Mouse (Mus musculus) limb, embryonic 14.5 days (tissue): ENCODE data around the gene Mei1. TPM values are rescaled to one million over a fixed set of nuclear protein-coding genes. Genes with fewer than 3 reads are reported as not detected.

Experiments used
- ATAC-seq: fragments of 200-750 bp; cut with Nextera tagmentation; 2 replicates; pipeline ENCODE4 v1.8.0; 2017; ENCODE audit warnings: low read depth, moderate number of reproducible peaks, moderate TSS enrichment; ENCODE audit not compliant: low FRiP score
- DNase-seq: peaks from one replicate; pipeline ENCODE4 v3.0.0-alpha.2; 2015; ENCODE audit warnings: low spot score
- H3K27ac ChIP-seq: fragments of 300-500 bp; sonication (generic); replicated peaks from 2 replicates; pipeline ENCODE4 v1.5.1; 2014; ENCODE audit warnings: low read depth, mild to moderate bottlenecking, low read length, moderate library complexity, mixed read lengths
- H3K27me3 ChIP-seq: fragments of 300-500 bp; sonication (generic); 2 replicates; pipeline ENCODE4 v1.6.1; 2014; ENCODE audit warnings: low read length, mixed read lengths; ENCODE audit not compliant: control insufficient read depth, insufficient read depth
- H3K36me3 ChIP-seq: fragments of 300-500 bp; sonication (generic); 2 replicates; pipeline ENCODE4 v1.6.1; 2014; ENCODE audit warnings: mild to moderate bottlenecking, low read length, moderate library complexity, mixed read lengths; ENCODE audit not compliant: control insufficient read depth, insufficient read depth
- H3K4me1 ChIP-seq: fragments of 300-500 bp; sonication (generic); 2 replicates; pipeline ENCODE4 v1.6.1; 2014; ENCODE audit warnings: antibody characterized with exemption, low read length, mixed read lengths; ENCODE audit not compliant: control insufficient read depth, insufficient read depth
- H3K4me2 ChIP-seq: fragments of 300-500 bp; sonication (generic); replicated peaks from 2 replicates; pipeline ENCODE4 v1.6.1; 2014; ENCODE audit warnings: low read depth, mild to moderate bottlenecking, low read length, moderate library complexity; ENCODE audit not compliant: severe bottlenecking
- H3K4me3 ChIP-seq: fragments of 300-500 bp; sonication (generic); replicated peaks from 2 replicates; pipeline ENCODE4 v1.5.1; 2014; ENCODE audit warnings: low read length
- H3K9ac ChIP-seq: fragments of 300-500 bp; sonication (generic); 2 replicates; pipeline ENCODE4 v1.6.1; 2014; ENCODE audit warnings: mild to moderate bottlenecking, low read depth, low read length, moderate library complexity; ENCODE audit not compliant: severe bottlenecking
- H3K9me3 ChIP-seq: fragments of 300-500 bp; sonication (generic); 2 replicates; pipeline ENCODE4 v1.6.1; 2016; ENCODE audit warnings: low read length; ENCODE audit not compliant: control insufficient read depth
- POLR2A ChIP-seq: fragments of 200-500 bp; IDR thresholded peaks from 2 replicates; pipeline ENCODE4 v1.8.0; 2012; ENCODE audit warnings: inconsistent platforms, mild to moderate bottlenecking, moderate library complexity, borderline replicate concordance; ENCODE audit not compliant: insufficient read depth, insufficient read length; ENCODE audit errors: extremely low read depth
- WGBS: fragments of 180-500 bp; shearing (Covaris S2); extraction: QIAGEN DNeasy Blood & Tissue Kit; methylation state at CpG from one replicate; pipeline ENCODE4 v1.1.7; 2014; 5-methylcytosine and 5-hydroxymethylcytosine counted together
- polyA plus RNA-seq, 2 experiments: library from polyadenylated mRNA; depleted of rRNA in 1 of 2; stranded (reverse) in 1 of 2; unstranded in 1 of 2; fragments of >200 nt; fragmentation: Nextera tagmentation in 1 of 2; extraction: Ambion mirVana in 1 of 2; gene quantifications; 2 replicates each; pipeline versions ENCODE4 v1.2.1 to v1.2.3; 2012 to 2014

The Mei1 gene
- polyA plus RNA-seq, 2 experiments, result 0.12 to 0.16 TPM

DNA sequence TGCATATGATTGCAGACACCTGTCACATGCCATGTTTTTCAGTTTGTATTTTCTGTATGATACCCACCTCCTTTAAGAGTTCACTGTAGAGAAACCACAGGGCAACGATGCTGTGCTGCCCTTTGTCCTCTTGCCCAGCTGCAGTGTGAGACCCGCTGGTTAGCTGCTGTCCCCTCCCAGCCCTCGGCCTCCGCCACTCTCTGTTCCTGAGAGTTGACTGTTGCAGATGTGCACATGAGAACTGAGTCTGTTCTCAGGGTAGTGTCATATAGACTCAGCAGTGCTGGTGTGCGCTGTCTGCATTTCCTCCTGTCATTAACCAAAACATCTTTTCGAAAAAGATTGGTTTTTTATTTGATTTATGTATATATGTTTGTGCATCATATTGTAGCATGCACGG lies 37.4 kb upstream of the Mei1 start:
- H3K4me3 ChIP-seq, result no peak overlapping the region
- no peaks in the 10 kb centered on the region for H3K27me3 ChIP-seq
- no peak overlapping the region for H3K27ac ChIP-seq
- 88% methylated on average over 7 of the region's 7 CpGs for WGBS
- ATAC-seq (no peak), DNase-seq (no peak)
- H3K4me2 ChIP-seq, result no peak overlapping the region
- H3K4me1 ChIP-seq, result no peaks in the 10 kb centered on the region
- H3K36me3 ChIP-seq, result peaks cover 70% of the 10 kb centered on the region
- no peaks in the 10 kb centered on the region for H3K9me3 ChIP-seq
- TF ChIP-seq POLR2A, result no peak
- no peak overlapping the region for H3K9ac ChIP-seq

DNA sequence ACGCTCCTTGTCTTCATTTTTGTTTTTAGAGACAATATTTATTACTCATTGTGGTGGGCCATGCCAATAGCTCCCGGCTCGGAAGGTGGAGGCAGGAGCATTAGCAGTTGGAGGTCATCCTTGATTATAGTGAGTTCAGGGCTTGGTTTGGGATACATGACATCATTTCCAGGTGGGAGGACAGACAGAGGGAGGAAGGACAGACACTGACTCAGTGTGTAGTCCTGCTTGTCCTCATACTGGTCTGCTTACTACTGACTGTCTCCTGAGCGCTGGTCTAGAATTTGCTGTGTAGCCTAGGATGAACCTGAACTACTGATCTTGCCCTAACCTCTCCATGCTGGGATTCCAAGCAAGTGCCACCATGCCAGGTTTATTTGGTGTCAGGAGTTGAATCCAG lies 36.0 kb upstream of the Mei1 start, which contains the start of gene Desi1:
Gene Desi1, minus strand, starts transcription at position 101 of the 400 bp plus-strand sequence.
- Histone ChIP-seq H3K36me3 (peaks cover 67% of the 10 kb centered on the region), H3K9me3 (no peaks in the 10 kb centered on the region), H3K27me3 (no peaks in the 10 kb centered on the region), H3K9ac (no peak within 1 kb of the TSS), H3K4me2 (no peak within 1 kb of the TSS), H3K4me3 (no peak within 1 kb of the TSS), H3K4me1 (no peaks in the 10 kb centered on the region), H3K27ac (no peak within 1 kb of the TSS)
- ATAC-seq (no peak), DNase-seq (no peak)
- no peak for TF ChIP-seq POLR2A
- 84% methylated on average over 4 of the region's 4 CpGs for WGBS

DNA sequence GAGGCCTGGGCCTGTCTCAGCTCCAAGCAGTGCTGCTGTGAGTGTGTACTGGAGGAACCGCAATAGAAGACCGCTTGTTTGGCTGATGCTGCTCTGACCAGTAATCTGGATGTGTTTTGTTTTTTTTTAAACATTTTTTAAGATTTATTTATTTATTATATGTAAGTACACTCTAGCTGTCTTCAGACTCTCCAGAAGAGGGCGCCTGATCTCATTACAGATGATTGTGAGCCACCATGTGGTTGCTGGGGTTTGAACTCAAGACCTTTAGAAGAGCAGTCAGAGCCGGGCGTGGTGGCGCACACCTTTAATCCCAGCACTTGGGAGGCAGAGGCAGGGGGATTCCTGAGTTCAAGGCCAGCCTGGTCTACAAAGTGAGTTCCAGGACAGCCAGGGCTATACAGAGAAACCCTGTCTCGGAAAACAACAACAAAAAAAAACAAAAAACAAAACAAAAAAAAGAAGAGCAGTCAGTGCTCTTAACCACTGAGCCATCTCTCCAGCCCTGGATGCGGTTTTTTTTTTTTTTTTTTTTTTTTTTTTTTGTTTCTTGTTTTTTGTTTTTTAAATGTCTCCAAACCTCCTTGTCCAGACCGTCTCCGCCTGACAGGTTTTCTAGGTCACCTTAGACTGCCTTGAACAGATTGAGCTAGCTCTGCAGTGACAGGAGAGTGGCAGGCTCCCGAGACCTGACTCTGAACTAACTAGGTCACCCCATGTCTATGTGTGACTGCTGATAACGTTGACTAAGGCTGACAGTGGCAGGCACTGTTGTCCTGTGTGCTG lies 33.7 kb upstream of the Mei1 start:
- no peaks in the 10 kb centered on the region for H3K27me3 ChIP-seq
- ATAC-seq, result no peak
- no peaks in the 10 kb centered on the region for H3K9me3 ChIP-seq
- H3K9ac ChIP-seq, result no peak overlapping the region
- no peak overlapping the region for H3K27ac ChIP-seq
- peak; percentile 23 for DNase-seq
- peaks cover 73% of the 10 kb centered on the region for H3K36me3 ChIP-seq
- no peaks in the 10 kb centered on the region for H3K4me1 ChIP-seq
- no peak for TF ChIP-seq POLR2A
- no peak overlapping the region for H3K4me3 ChIP-seq
- 82% methylated on average over 12 of the region's 12 CpGs for WGBS
- no peak overlapping the region for H3K4me2 ChIP-seq

DNA sequence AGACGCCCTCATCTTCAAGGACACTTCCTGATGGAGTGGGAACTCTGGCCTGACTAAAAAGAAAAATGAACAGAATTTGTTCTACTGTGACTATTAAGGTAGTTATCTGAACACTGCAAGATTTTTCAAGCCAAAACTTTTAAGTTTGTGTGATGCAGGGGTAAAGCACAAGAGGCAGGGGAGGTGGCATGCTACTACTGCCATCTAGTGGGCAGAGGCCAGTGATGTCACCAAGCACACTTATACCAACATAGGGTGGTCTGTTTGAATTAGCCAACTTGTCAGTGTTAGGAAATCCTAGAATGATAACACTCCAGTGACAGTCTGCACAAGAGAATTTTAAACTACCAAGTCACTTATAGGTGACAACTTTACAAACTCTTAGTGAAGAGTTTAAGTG lies 29.1 kb upstream of the Mei1 start:
- H3K27ac ChIP-seq, result no peak overlapping the region
- H3K4me1 ChIP-seq, result no peaks in the 10 kb centered on the region
- no peaks in the 10 kb centered on the region for H3K9me3 ChIP-seq
- H3K36me3 ChIP-seq, result peaks cover 61% of the 10 kb centered on the region
- peak; percentile 77 for DNase-seq
- H3K4me2 ChIP-seq, result no peak overlapping the region
- TF ChIP-seq POLR2A, result no peak
- no peak overlapping the region for H3K4me3 ChIP-seq
- no peak overlapping the region for H3K9ac ChIP-seq
- no peaks in the 10 kb centered on the region for H3K27me3 ChIP-seq
- peak; percentile 56 for ATAC-seq
- 100% methylated on average over 1 of the region's 1 CpGs for WGBS

DNA sequence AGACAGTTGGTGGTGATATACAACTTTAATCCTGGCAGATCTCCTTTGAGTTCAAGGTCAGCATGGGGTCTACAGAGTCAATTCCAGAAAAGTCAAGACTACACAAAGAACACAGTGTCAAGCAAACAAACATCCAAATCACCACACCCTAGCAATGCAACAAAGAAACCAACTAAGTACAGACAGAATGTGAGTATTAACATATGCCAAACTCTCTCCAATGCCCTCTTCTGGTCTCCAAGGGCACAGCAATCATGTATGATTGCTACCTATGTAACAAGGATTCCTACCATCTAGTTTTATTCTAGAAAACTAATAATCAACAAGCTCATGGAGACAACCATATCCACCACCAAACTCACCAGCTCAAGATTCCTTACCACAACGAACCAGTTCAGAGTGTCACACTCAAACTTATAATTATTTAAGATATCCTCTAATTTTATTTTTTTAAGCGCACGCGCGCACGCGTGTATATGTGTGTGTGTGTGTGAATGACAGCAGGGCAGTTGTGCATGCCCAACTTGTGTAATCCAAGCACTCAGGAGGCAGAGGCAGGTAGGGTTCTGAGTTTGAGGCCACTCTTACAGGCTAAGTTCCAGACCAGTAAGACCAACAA lies 25.5 kb upstream of the Mei1 start:
- 98% methylated on average over 7 of the region's 7 CpGs for WGBS
- Histone ChIP-seq H3K4me2 (no peak overlapping the region), H3K9ac (no peak overlapping the region), H3K27ac (no peak overlapping the region), H3K4me1 (peaks cover 5% of the 10 kb centered on the region), H3K27me3 (no peaks in the 10 kb centered on the region), H3K36me3 (peaks cover 36% of the 10 kb centered on the region), H3K9me3 (no peaks in the 10 kb centered on the region), H3K4me3 (no peak overlapping the region)
- DNase-seq (no peak), ATAC-seq (no peak)
- no peak for TF ChIP-seq POLR2A
